Mouse (Mus musculus): ENCODE results near the gene Zc3h12d.

DNA sequence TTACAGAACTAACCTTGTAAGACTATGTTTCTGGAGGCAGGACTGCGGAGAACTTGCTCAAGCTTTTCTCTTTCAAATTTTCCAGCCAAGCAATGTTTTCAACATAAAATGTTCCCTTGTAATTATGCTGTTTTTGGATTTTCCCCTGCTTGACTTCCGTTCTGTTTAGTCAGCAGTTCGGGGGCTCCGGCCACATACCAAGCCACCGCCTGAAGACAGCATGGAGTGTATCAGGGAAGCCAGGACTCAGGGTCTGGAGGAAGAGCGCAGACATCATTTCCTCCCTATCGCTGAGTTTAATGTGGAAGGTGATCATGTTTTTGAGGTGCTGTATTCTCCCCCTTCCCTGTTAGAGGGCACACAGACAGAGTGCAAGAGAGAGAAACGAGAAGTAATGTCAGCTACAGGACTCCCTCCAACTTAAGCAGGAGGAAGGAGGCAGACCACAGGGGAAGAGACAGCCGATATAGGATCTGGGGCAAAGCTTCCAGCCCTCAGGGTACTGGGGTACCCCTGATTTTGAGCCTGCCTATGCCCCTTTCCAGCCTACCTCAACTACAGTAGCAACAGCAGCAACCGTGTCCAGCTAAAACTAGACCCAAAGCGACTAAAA, 56.1 kb downstream of the Zc3h12d start:
- TF ChIP-seq CTCF (IDR thresholded peaks at IDR 0.05; ENCODE audit: borderline replicate concordance, extremely low read depth, insufficient read depth, insufficient read length) (no peak), POLR2A (IDR thresholded peaks at IDR 0.05; ENCODE audit: borderline replicate concordance, extremely low read depth, insufficient read depth, insufficient read length, poor library complexity, severe bottlenecking) (no peak)
